Mouse (Mus musculus): ENCODE measurements around the gene Brd7.

DNA sequence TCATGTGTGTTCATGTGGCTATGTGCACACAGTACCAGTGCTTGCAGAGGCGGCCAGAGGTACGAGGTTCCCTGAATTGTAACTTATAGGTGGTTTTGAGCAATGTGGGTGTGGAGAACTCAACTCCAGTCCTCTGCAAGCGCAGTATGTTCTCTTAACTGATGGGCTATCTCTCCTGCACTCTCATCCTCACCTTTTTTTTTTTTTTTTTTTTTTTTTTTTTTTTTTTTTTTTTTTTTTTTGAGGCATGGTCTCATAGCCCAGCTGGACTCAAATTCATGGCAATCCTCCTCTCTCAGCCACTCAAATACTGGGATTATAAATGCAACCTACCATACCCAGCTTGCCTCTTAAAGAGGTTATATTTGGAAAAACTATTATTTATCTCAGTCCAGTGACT lies 31.2 kb downstream of the Brd7 start:
- TF ChIP-seq POLR2A (IDR thresholded peaks at IDR 0.05; ENCODE audit: insufficient read depth, low read depth, low read length) (no peak), CTCF (IDR thresholded peaks at IDR 0.05; ENCODE audit: insufficient read depth, low read depth, low read length) (no peak)

All from olfactory bulb, adult 2 months (tissue).